Mouse (Mus musculus) intestine, embryonic 14.5 days (tissue): Measurements from ENCODE around the gene Gm3532. TPM values are rescaled to one million over a fixed set of nuclear protein-coding genes. Genes with fewer than 3 reads are reported as not detected.
"Not testable (repeated sequence)": the region's sequence is repeated elsewhere in the genome, so short reads cannot be mapped to it uniquely, and the experiment has no call there.

Experiments
- ATAC-seq: fragments of 200-750 bp; cut with Nextera tagmentation; replicated peaks from 2 replicates; pipeline ENCODE4 v1.8.0; 2017; ENCODE audit warnings: low read depth, moderate number of reproducible peaks, moderate TSS enrichment, moderate library complexity; ENCODE audit not compliant: low FRiP score, low TSS enrichment
- DNase-seq: peaks from one replicate; pipeline ENCODE4 v3.0.0-alpha.2; 2018; ENCODE audit warnings: low spot score
- H3K27ac ChIP-seq: fragments of 300-500 bp; sonication (generic); 2 replicates; pipeline ENCODE4 v1.5.1; 2014; ENCODE audit warnings: low read depth, mild to moderate bottlenecking, control low read depth
- H3K27me3 ChIP-seq: fragments of 300-500 bp; sonication (generic); replicated peaks from 2 replicates; pipeline ENCODE4 v1.6.1; 2014; ENCODE audit warnings: low read length, control low read depth; ENCODE audit not compliant: control insufficient read depth, insufficient read depth
- H3K36me3 ChIP-seq: fragments of 300-500 bp; sonication (generic); 2 replicates; pipeline ENCODE4 v1.6.1; 2014; ENCODE audit warnings: low read length, control low read depth; ENCODE audit not compliant: control insufficient read depth, insufficient read depth
- H3K4me1 ChIP-seq: fragments of 300-500 bp; sonication (generic); replicated peaks from 2 replicates; pipeline ENCODE4 v1.6.1; 2014; ENCODE audit warnings: low read length, control low read depth, mixed read lengths; ENCODE audit not compliant: control insufficient read depth, insufficient read depth
- H3K4me2 ChIP-seq: fragments of 300-500 bp; sonication (generic); 2 replicates; pipeline ENCODE4 v1.6.1; 2014; ENCODE audit warnings: low read length
- H3K4me3 ChIP-seq: fragments of 300-500 bp; sonication (generic); 2 replicates; pipeline ENCODE4 v1.5.1; 2014; ENCODE audit warnings: low read depth, low read length, control low read depth, mixed read lengths
- H3K9ac ChIP-seq: fragments of 300-500 bp; sonication (generic); 2 replicates; pipeline ENCODE4 v1.6.1; 2014; ENCODE audit warnings: mild to moderate bottlenecking, low read length
- H3K9me3 ChIP-seq: fragments of 300-500 bp; sonication (generic); 2 replicates; pipeline ENCODE4 v1.6.1; 2016; ENCODE audit warnings: low read length, control low read depth; ENCODE audit not compliant: control insufficient read depth
- WGBS: fragments of 180-500 bp; shearing (Covaris S2); extraction: QIAGEN DNeasy Blood & Tissue Kit; methylation state at CpG from one replicate; pipeline ENCODE4 v1.1.7; 2014; 5-methylcytosine and 5-hydroxymethylcytosine counted together
- polyA plus RNA-seq: library from polyadenylated mRNA; unstranded; fragments of >200 nt; fragmentation: Nextera tagmentation; extraction: Ambion mirVana; gene quantifications from 2 replicates; pipeline ENCODE4 v1.2.1, GENCODE M21; 2014

The Gm3532 gene
- polyA plus RNA-seq: not detected in 2 replicates

DNA sequence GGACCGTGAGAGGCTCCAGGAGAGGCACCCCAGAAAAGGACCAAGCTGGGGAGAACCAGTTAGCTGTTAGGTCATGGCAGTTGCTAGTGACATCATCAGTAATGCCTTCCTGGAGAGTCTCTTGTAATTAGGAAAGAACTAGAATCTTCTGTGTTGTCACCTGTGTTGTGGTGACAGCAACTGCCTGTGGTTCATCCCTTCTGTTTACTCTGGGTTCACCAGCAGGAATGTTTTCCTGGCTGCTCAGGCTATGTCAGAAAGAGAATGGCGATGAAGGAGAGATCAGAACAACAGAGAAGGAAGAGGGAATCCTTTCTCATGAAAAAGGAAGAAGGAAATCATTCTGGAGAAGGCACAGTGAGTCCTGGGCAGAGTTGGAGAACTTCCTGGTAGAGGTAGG lies at the start of gene Gm3532:
TSS of gene Gm3532 (plus strand) at position 301 of the 400 bp plus-strand sequence.
- H3K4me2 ChIP-seq, H3K4me1 ChIP-seq, H3K9me3 ChIP-seq, ATAC-seq, H3K9ac ChIP-seq, DNase-seq, H3K27me3 ChIP-seq, H3K36me3 ChIP-seq, H3K4me3 ChIP-seq, H3K27ac ChIP-seq: not testable (repeated sequence)
- no CpG with 5 or more reads among the region's 2 CpGs for WGBS

DNA sequence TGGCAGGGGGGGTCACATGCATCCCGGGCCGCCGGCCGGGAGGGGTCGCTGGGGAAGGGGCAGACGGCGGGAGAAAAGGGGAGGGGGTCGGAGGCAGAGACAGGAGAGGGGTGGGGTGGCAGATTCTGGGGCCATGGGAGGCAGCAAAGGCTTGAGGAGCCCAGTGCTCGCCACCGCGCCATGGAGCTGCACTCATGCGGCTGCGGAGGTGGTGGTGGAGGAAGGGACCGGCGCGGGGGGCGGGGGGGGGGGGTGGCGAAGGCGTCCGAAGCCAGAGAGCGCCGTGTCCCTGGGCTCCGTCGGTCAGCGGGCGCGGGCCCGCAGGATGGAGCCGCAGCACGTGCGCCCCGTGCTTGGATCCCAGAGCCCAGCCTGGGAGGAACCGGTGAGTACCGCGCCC lies 36.9 kb upstream of the Gm3532 start, which contains the start of gene Gm3488:
TSS of gene Gm3488 (plus strand) at position 301 of the 400 bp plus-strand sequence.
- H3K4me1 ChIP-seq, H3K9me3 ChIP-seq, H3K4me2 ChIP-seq, H3K4me3 ChIP-seq, DNase-seq, H3K27ac ChIP-seq, H3K36me3 ChIP-seq, H3K27me3 ChIP-seq, H3K9ac ChIP-seq, ATAC-seq: not testable (repeated sequence)
- WGBS: no CpG with 5 or more reads among the region's 35 CpGs

Other genes with a start within 250 kb of the Gm3532 start
- not detected in 2 replicates for gene Gm3542, start 203.6 kb upstream of the Gm3532 start, polyA plus RNA-seq
- gene Gm3500, start 149.4 kb upstream of the Gm3532 start, polyA plus RNA-seq: 0.12 and 0.19 TPM in 2 replicates
- gene Gm3194, start 83.0 kb upstream of the Gm3532 start, polyA plus RNA-seq: 0.54 and 1.1 TPM in 2 replicates
- gene Gm8246, start 60.7 kb upstream of the Gm3532 start, polyA plus RNA-seq: not detected in 2 replicates
- not detected in 2 replicates for gene Gm3187, start 54.3 kb upstream of the Gm3532 start, polyA plus RNA-seq
- gene Gm3488, start 36.8 kb upstream of the Gm3532 start, polyA plus RNA-seq: 0.81 and 1.9 TPM in 2 replicates
- not detected in 2 replicates for gene Gm8265, start 94.5 kb downstream of the Gm3532 start, polyA plus RNA-seq
- gene Gm9603, start 149.0 kb downstream of the Gm3532 start, polyA plus RNA-seq: not detected in 2 replicates
- gene Gm3373, start 203.1 kb downstream of the Gm3532 start, polyA plus RNA-seq: not detected in 2 replicates